16 mouse cellular contexts compared by ENCODE assay signal in the genomic region with DNA sequence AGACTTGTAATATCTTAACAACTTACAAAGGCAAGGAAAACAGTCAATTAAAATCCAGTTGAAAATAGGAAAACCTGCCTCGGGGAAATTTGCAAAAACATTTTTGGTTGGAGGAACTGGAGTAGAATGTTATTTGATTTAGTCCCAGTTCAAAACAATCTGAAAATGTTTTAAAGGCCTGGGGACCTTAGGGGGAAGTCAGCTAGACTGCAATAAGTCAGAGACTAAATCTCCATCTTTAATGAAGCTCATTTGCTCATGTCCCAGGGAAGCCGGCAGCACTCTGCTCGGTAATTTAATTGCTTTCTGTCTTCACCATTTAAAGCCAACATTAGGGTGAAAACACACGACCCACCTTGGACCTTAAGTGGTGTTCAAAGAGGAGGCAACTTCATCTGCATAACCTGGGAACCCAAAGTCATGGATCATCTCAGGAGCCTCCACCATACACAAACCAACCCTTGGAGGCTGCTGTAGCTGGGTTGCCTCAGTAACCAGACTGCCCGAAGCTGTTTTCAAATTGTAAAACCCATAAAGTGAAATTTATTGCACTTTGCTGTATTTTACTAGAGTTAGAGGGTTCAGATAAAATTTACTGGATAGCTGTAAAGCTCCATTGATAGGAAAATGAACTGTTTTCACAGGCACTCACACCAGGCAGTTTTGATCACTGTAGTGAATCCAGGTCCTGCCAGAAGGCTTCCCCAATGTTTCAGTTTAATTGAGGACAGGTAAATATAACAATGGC.
DNase-seq lines count a peak whose midpoint lies in the region; ATAC-seq and TF ChIP-seq lines count a peak whose summit lies in the region.
"Had no signal": no experiment of that assay in that cellular context is flagged by ENCODE, and none has a peak within 500 bp of the region (broad histone marks: within the 10 kb centered on the region; RNA-seq: fewer than 3 reads in every experiment).

No protein-coding gene starts in this region.

- no peak overlapping the region for H3K4me3 ChIP-seq in kidney, postnatal 0 days (replicated peaks; ENCODE audit: low read depth, low read length)
- no peak overlapping the region for H3K4me3 ChIP-seq in limb, embryonic 10.5 days
- no peak overlapping the region for H3K4me3 ChIP-seq in limb, embryonic 13.5 days
- H3K4me3 ChIP-seq in intestine, postnatal 0 days (ENCODE audit: low read depth, low read length) = no peak overlapping the region
- H3K4me3 ChIP-seq in forebrain, postnatal 0 days (ENCODE audit: low read depth, low read length) = no peak overlapping the region
- H3K4me3 ChIP-seq: embryonic facial prominence, embryonic 10.5 days; forebrain, embryonic 15.5 days; heart, embryonic 13.5 days had no signal

- no peaks in the 10 kb centered on the region for H3K36me3 ChIP-seq in kidney, postnatal 0 days (ENCODE audit: insufficient read depth, low read length)
- no peaks in the 10 kb centered on the region for H3K36me3 ChIP-seq in limb, embryonic 10.5 days
- no peaks in the 10 kb centered on the region for H3K36me3 ChIP-seq in limb, embryonic 13.5 days
- H3K36me3 ChIP-seq in intestine, postnatal 0 days (ENCODE audit: control insufficient read depth, insufficient read depth) = no peaks in the 10 kb centered on the region
- no peaks in the 10 kb centered on the region for H3K36me3 ChIP-seq in forebrain, postnatal 0 days (ENCODE audit: insufficient read depth)
- H3K36me3 ChIP-seq: embryonic facial prominence, embryonic 10.5 days; forebrain, embryonic 15.5 days; heart, embryonic 13.5 days had no signal

- no peak overlapping the region for H3K27ac ChIP-seq in kidney, postnatal 0 days
- H3K27ac ChIP-seq in limb, embryonic 10.5 days = peak overlapping the region; percentile 48; the same call in 1 of the 2 replicates
- H3K27ac ChIP-seq in limb, embryonic 13.5 days = peak overlapping the region; percentile 44; the same call in 1 of the 2 replicates
- H3K27ac ChIP-seq in intestine, postnatal 0 days (ENCODE audit: low read depth, low read length) = no peak overlapping the region
- H3K27ac ChIP-seq in forebrain, postnatal 0 days (ENCODE audit: low read depth, low read length) = no peak overlapping the region
- H3K27ac ChIP-seq: embryonic facial prominence, embryonic 10.5 days; forebrain, embryonic 15.5 days; heart, embryonic 13.5 days; hindbrain, postnatal 0 days had no signal

- no peaks in the 10 kb centered on the region for H3K9me3 ChIP-seq in kidney, postnatal 0 days (replicated peaks; ENCODE audit: low read length)
- no peaks in the 10 kb centered on the region for H3K9me3 ChIP-seq in limb, embryonic 10.5 days (replicated peaks)
- no peaks in the 10 kb centered on the region for H3K9me3 ChIP-seq in limb, embryonic 13.5 days
- H3K9me3 ChIP-seq in intestine, postnatal 0 days (ENCODE audit: control insufficient read depth) = no peaks in the 10 kb centered on the region
- H3K9me3 ChIP-seq in forebrain, postnatal 0 days (ENCODE audit: low read length) = no peaks in the 10 kb centered on the region
- H3K9me3 ChIP-seq: embryonic facial prominence, embryonic 10.5 days; forebrain, embryonic 15.5 days; heart, embryonic 13.5 days had no signal

- WGBS in kidney, postnatal 0 days = 18% methylated on average over 5 of the region's 5 CpGs
- 34% methylated on average over 5 of the region's 5 CpGs for WGBS in limb, embryonic 10.5 days
- 9% methylated on average over 5 of the region's 5 CpGs for WGBS in limb, embryonic 13.5 days
- WGBS in intestine, postnatal 0 days = 60% methylated on average over 5 of the region's 5 CpGs
- 57% methylated on average over 5 of the region's 5 CpGs for WGBS in forebrain, postnatal 0 days

- H3K4me2 ChIP-seq in kidney, postnatal 0 days (ENCODE audit: low read length) = no peak overlapping the region
- peak overlapping the region; percentile 37 for H3K4me2 ChIP-seq in limb, embryonic 13.5 days (replicated peaks)
- H3K4me2 ChIP-seq in intestine, postnatal 0 days (replicated peaks; ENCODE audit: low read depth) = no peak overlapping the region
- no peak overlapping the region for H3K4me2 ChIP-seq in forebrain, postnatal 0 days (ENCODE audit: low read depth)
- H3K4me2 ChIP-seq: forebrain, embryonic 15.5 days; heart, embryonic 13.5 days had no signal

- H3K4me1 ChIP-seq in kidney, postnatal 0 days (replicated peaks; ENCODE audit: insufficient read depth, low read length) = no peaks in the 10 kb centered on the region
- peaks cover 32% of the 10 kb centered on the region for H3K4me1 ChIP-seq in limb, embryonic 10.5 days
- peaks cover 40% of the 10 kb centered on the region for H3K4me1 ChIP-seq in limb, embryonic 13.5 days
- no peaks in the 10 kb centered on the region for H3K4me1 ChIP-seq in intestine, postnatal 0 days (replicated peaks; ENCODE audit: control insufficient read depth, insufficient read depth, low read length)
- no peaks in the 10 kb centered on the region for H3K4me1 ChIP-seq in forebrain, postnatal 0 days (ENCODE audit: insufficient read depth)
- H3K4me1 ChIP-seq: embryonic facial prominence, embryonic 10.5 days; forebrain, embryonic 15.5 days; heart, embryonic 13.5 days had no signal

- H3K9ac ChIP-seq in kidney, postnatal 0 days (ENCODE audit: low read depth, low read length) = no peak overlapping the region
- H3K9ac ChIP-seq in limb, embryonic 13.5 days = no peak overlapping the region
- no peak overlapping the region for H3K9ac ChIP-seq in intestine, postnatal 0 days (ENCODE audit: low read depth, low read length)
- no peak overlapping the region for H3K9ac ChIP-seq in forebrain, postnatal 0 days
- H3K9ac ChIP-seq: forebrain, embryonic 15.5 days; heart, embryonic 13.5 days had no signal

- no peak for TF ChIP-seq CTCF in kidney, postnatal 0 days (IDR thresholded peaks at IDR 0.05; ENCODE audit: low read depth)
- no peak for TF ChIP-seq CTCF in intestine, postnatal 0 days (IDR thresholded peaks at IDR 0.05; ENCODE audit: low read depth)
- no peak for TF ChIP-seq CTCF in forebrain, postnatal 0 days (IDR thresholded peaks at IDR 0.05; ENCODE audit: low read depth)

- no peaks in the 10 kb centered on the region for H3K27me3 ChIP-seq in kidney, postnatal 0 days (ENCODE audit: insufficient read depth, low read length)
- H3K27me3 ChIP-seq in limb, embryonic 10.5 days (ENCODE audit: low read depth, poor library complexity, severe bottlenecking) = 0 out of 2 replicates have a peak, but pooled peaks cover 10% of the 10 kb centered on the region
- H3K27me3 ChIP-seq in limb, embryonic 13.5 days = peaks cover 4% of the 10 kb centered on the region; the same call in 1 of the 2 replicates
- H3K27me3 ChIP-seq in intestine, postnatal 0 days (replicated peaks; ENCODE audit: control insufficient read depth, insufficient read depth, low read length) = no peaks in the 10 kb centered on the region
- H3K27me3 ChIP-seq in forebrain, postnatal 0 days (ENCODE audit: insufficient read depth, low read length) = no peaks in the 10 kb centered on the region
- H3K27me3 ChIP-seq: forebrain, embryonic 15.5 days; heart, embryonic 13.5 days had no signal

- ATAC-seq in kidney, postnatal 0 days (replicated peaks; ENCODE audit: low FRiP score, low read depth) = no peak
- ATAC-seq in limb, embryonic 13.5 days (ENCODE audit: low FRiP score, low read depth) = peak; percentile 90
- ATAC-seq in intestine, postnatal 0 days = no peak
- no peak for ATAC-seq in forebrain, postnatal 0 days
- ATAC-seq: forebrain, embryonic 15.5 days; hindbrain, postnatal 0 days had no signal

- peak; percentile 45 for DNase-seq in kidney, postnatal 0 days (ENCODE audit: low spot score)
- DNase-seq in kidney, postnatal 10 days = no peak
- DNase-seq in limb, embryonic 10.5 days (ENCODE audit: low spot score) = peak; percentile 31
- DNase-seq in forebrain, postnatal 0 days = no peak
- DNase-seq: adrenal gland, adult 2 months; adrenal gland, postnatal 25 days; cerebellum, adult 18-20 months; cerebellum, adult 9-11 months; gastrocnemius, postnatal 14 days; heart, postnatal 36 days had no signal

Comparison
In these comparisons a context has a peak if more than half of its experiments do, and no peak if none do; other contexts are left out.
1. DNase-seq: peak in kidney, postnatal 0 days (single experiment) and limb, embryonic 10.5 days (single experiment); none in kidney, postnatal 10 days (single experiment) and forebrain, postnatal 0 days (single experiment).
2. H3K27ac ChIP-seq: peak in limb, embryonic 10.5 days (single experiment) and limb, embryonic 13.5 days (single experiment); none in kidney, postnatal 0 days (single experiment), intestine, postnatal 0 days (single experiment) and forebrain, postnatal 0 days (single experiment).